Mouse (Mus musculus): ENCODE data around the gene Kremen1. TPM values are rescaled to one million over a fixed set of nuclear protein-coding genes. Genes with fewer than 3 reads are reported as not detected.

The Kremen1 gene
- total RNA-seq, 2 experiments from 2014 or later, result 39.4 to 58.7 TPM

GRCm38 (mm10) chr11:5199879-5200278 is 61.5 kb downstream of the Kremen1 start:
- DNase-seq, result no peak
- TF ChIP-seq CTCF (IDR thresholded peaks at IDR 0.05), result no peak
- intact Hi-C loops (cut with DNase I), result loop anchor here (5.0 kb wide), 1 partner anchor 37 kb away; no protein-coding TSS in a partner anchor
- H3K4me3 ChIP-seq, result no peak overlapping the region
- H3K27ac ChIP-seq, result no peak overlapping the region

- no peak for TF ChIP-seq CTCF (IDR thresholded peaks at IDR 0.05)
- no peak overlapping the region for H3K4me3 ChIP-seq
- intact Hi-C loops (cut with DNase I), result loop anchor here (5.0 kb wide), 1 partner anchor 40 kb away; no protein-coding TSS in a partner anchor
- no peak overlapping the region for H3K27ac ChIP-seq
- DNase-seq, result no peak
Measured at GRCm38 (mm10) chr11:5197068-5197467, 64.3 kb downstream of the Kremen1 start.

GRCm38 (mm10) chr11:5196583-5196982 is 64.8 kb downstream of the Kremen1 start:
- H3K4me3 ChIP-seq, result no peak overlapping the region
- intact Hi-C loops (cut with DNase I), result loop anchor here (5.0 kb wide), 1 partner anchor 41 kb away; no protein-coding TSS in a partner anchor
- no peak for TF ChIP-seq CTCF (IDR thresholded peaks at IDR 0.05)
- no peak overlapping the region for H3K27ac ChIP-seq
- DNase-seq, result no peak

GRCm38 (mm10) chr11:5193576-5193881 is 67.8 kb downstream of the Kremen1 start:
- H3K4me3 ChIP-seq, result no peak overlapping the region
- no peak for DNase-seq
- H3K27ac ChIP-seq, result peak overlapping the region; percentile 87
- intact Hi-C loops (cut with DNase I), result loop anchor here (5.0 kb wide), 1 partner anchor 74 kb away; no protein-coding TSS in a partner anchor
- TF ChIP-seq CTCF (IDR thresholded peaks at IDR 0.05), result no peak

GRCm38 (mm10) chr11:5192840-5193575 is 68.3 kb downstream of the Kremen1 start:
- intact Hi-C loops (cut with DNase I), result loop anchor here (5.0 kb wide), 1 partner anchor 74 kb away; no protein-coding TSS in a partner anchor
- 0 out of 2 replicates have a peak overlapping the region, but pooled peaks have one; percentile 11 for H3K4me3 ChIP-seq
- DNase-seq, result peak; percentile 40
- no peak for TF ChIP-seq CTCF (IDR thresholded peaks at IDR 0.05)
- H3K27ac ChIP-seq, result peak overlapping the region; percentile 87

DNA sequence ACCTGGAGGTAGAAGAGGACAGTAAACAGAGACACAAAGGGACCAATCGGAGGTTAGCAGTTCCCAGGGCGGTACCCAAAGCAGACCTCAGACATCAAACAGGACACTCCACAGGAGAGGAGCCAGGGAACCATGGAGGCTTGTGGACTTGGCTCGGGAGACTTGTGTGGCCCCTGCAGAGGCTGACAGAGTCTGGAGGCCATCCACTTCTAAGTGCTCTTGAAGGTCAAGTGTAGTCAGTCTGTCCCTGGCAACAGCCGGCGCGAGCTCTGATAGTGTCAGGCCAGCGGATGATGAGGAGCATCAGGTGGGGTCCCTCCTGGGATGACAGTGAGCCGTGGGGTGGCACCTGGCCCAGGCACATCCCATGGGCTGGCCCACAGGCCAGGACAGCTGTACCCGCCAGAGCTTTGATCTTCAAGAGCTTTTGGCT is 69.3 kb downstream of the Kremen1 start:
- intact Hi-C loops (cut with DNase I), result loop anchor here (5.0 kb wide), 1 partner anchor 75 kb away; no protein-coding TSS in a partner anchor
- Histone ChIP-seq H3K27ac (peak overlapping the region; percentile 87), H3K4me3 (no peak overlapping the region)
- TF ChIP-seq CTCF (IDR thresholded peaks at IDR 0.05), result no peak
- DNase-seq, result peak; percentile 95

DNA sequence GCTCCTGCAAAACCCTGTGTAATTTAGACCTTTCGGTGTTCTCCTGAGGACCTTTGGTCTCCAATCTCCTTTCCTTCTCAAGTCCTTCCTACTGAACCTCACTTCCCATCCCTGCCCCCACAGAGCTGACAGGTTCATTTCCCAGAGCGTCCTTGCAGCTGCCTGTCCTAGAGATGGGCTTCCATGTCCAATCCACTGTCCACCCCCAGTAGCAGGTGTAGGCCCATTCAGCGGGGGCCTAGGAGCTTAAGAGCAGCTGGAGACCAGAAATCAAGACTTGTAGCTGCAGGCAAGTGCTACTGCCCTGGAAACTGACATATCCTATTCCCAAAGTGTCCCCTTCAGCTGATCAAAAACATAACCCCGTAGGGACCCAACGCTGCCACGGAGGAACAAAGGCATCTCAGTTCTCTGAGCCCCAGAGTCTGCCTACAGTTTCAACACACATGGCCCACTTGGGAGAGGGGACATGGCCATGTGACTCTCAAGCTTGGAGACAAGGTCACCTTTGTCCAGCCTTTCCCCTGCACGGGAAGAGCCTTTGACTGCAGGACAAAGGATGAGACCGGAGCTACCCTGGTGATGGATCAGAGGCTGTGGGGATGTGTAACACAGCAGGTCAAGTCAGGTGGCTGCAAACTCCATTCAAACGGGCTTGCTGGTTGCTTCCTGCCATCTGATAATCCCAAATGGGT is 72.0 kb downstream of the Kremen1 start:
- Histone ChIP-seq H3K27ac (peak overlapping the region; percentile 48), H3K4me3 (no peak overlapping the region)
- DNase-seq, result no peak
- intact Hi-C loops (cut with DNase I), result loop anchor here (10.0 kb wide), 1 partner anchor 255 kb away; the partner anchor contains the start of gene Znrf3
- no peak for TF ChIP-seq CTCF (IDR thresholded peaks at IDR 0.05)

DNA sequence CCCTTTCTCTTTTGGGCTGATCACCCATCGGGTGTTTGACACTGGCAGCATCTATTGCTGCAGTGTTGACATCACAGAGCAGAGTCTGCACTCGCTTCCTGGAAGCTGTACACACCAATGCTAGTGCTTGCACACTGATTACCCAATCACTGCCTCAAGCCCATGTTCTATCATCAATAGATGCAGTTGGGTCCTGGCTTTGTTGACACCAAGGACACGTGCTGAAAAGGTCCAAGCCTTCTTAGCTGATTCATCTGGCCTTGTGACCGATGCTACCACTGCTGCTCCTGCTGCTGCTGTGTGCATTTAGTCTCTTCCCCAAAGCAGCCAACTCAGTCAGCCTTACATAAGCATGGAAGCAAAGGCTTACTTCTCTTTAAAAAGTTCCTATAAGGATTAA is 73.2 kb downstream of the Kremen1 start:
- intact Hi-C loops (cut with DNase I), result loop anchor here (10.0 kb wide), 1 partner anchor 257 kb away; the partner anchor contains the start of gene Znrf3
- no peak for TF ChIP-seq CTCF (IDR thresholded peaks at IDR 0.05)
- Histone ChIP-seq H3K4me3 (no peak overlapping the region), H3K27ac (no peak overlapping the region)
- no peak for DNase-seq

DNA sequence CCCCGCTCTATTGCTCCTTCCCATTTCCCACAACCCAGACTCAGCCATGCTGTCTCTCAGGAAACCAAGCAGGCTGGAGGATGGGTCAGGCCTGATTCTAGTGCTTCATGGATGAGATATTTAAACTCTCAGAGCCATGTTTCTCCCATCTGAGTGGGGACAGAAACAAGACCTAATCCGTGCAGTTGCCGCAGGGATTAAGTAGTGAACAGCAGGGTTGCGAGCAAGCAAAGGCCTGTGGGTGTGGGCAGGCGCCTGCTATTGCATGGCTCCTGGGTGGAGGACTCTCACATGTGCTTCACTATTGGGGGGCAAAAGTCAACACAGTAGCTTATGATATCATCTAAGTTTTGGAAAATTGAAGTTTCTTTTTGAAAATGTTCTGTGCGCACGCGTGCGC is 76.5 kb downstream of the Kremen1 start:
- intact Hi-C loops (cut with DNase I), result loop anchor here (5.0 to 10.0 kb wide), 4 partner anchors 68 to 260 kb away; partner anchors contain the start of genes Kremen1 and Znrf3
- Histone ChIP-seq H3K4me3 (no peak overlapping the region), H3K27ac (no peak overlapping the region)
- no peak for DNase-seq
- TF ChIP-seq CTCF (IDR thresholded peaks at IDR 0.05), result no peak

GRCm38 (mm10) chr11:5184250-5184649 is 77.1 kb downstream of the Kremen1 start:
- no peak for DNase-seq
- Histone ChIP-seq H3K27ac (no peak overlapping the region; the same call in 1 of the 2 replicates), H3K4me3 (no peak overlapping the region)
- no peak for TF ChIP-seq CTCF (IDR thresholded peaks at IDR 0.05)
- intact Hi-C loops (cut with DNase I), result loop anchor here (5.0 to 10.0 kb wide), 4 partner anchors 67 to 261 kb away; partner anchors contain the start of genes Kremen1 and Znrf3

- intact Hi-C loops (cut with DNase I), result loop anchor here (2.0 to 10.0 kb wide), 5 partner anchors 66 to 292 kb away; partner anchors contain the start of genes Kremen1 and Znrf3
- DNase-seq, result peak; percentile 57
- Histone ChIP-seq H3K4me3 (no peak overlapping the region), H3K27ac (peak overlapping the region; percentile 60)
- TF ChIP-seq CTCF (IDR thresholded peaks at IDR 0.05), result no peak
Measured at GRCm38 (mm10) chr11:5182870-5183269, 78.5 kb downstream of the Kremen1 start.

- intact Hi-C loops (cut with DNase I), result loop anchor here (2.0 to 10.0 kb wide), 5 partner anchors 65 to 293 kb away; partner anchors contain the start of genes Kremen1 and Znrf3
- Histone ChIP-seq H3K4me3 (no peak overlapping the region), H3K27ac (peak overlapping the region; percentile 78)
- TF ChIP-seq CTCF (IDR thresholded peaks at IDR 0.05), result peak; percentile 98
- DNase-seq, result peak; percentile 90
Measured at GRCm38 (mm10) chr11:5181850-5182404, 79.4 kb downstream of the Kremen1 start.

Measured in gastrocnemius, adult 2 months (tissue).